Mouse (Mus musculus): ENCODE data around the gene Fnip2.

Fnip2 gene

GRCm38 (mm10) chr3:79433593-79433992 lies 134.0 kb downstream of the Fnip2 start:
- in situ Hi-C loops (cut with MboI; ENCODE audit: low sequenced_read_pairs) = no loop called here

GRCm38 (mm10) chr3:79425441-79425840 lies 142.2 kb downstream of the Fnip2 start:
- in situ Hi-C loops (cut with MboI; ENCODE audit: low sequenced_read_pairs) = no loop called here

GRCm38 (mm10) chr3:79418921-79419320 lies 148.7 kb downstream of the Fnip2 start:
- in situ Hi-C loops (cut with MboI; ENCODE audit: low sequenced_read_pairs) = no loop called here

- in situ Hi-C loops (cut with MboI; ENCODE audit: low sequenced_read_pairs) = no loop called here
Observed at GRCm38 (mm10) chr3:79416944-79417680, 150.5 kb downstream of the Fnip2 start.

GRCm38 (mm10) chr3:79415929-79416328 lies 151.7 kb downstream of the Fnip2 start:
- in situ Hi-C loops (cut with MboI; ENCODE audit: low sequenced_read_pairs) = no loop called here

GRCm38 (mm10) chr3:79415081-79415480 lies 152.5 kb downstream of the Fnip2 start:
- in situ Hi-C loops (cut with MboI; ENCODE audit: low sequenced_read_pairs) = no loop called here

- in situ Hi-C loops (cut with MboI; ENCODE audit: low sequenced_read_pairs) = no loop called here
Observed at GRCm38 (mm10) chr3:79413492-79413891, 154.1 kb downstream of the Fnip2 start.

- in situ Hi-C loops (cut with MboI; ENCODE audit: low sequenced_read_pairs) = no loop called here
Observed at GRCm38 (mm10) chr3:79411666-79412065, 155.9 kb downstream of the Fnip2 start.

GRCm38 (mm10) chr3:79410629-79410995 lies 157.0 kb downstream of the Fnip2 start:
- in situ Hi-C loops (cut with MboI; ENCODE audit: low sequenced_read_pairs) = no loop called here

GRCm38 (mm10) chr3:79409927-79410628 lies 157.5 kb downstream of the Fnip2 start:
- in situ Hi-C loops (cut with MboI; ENCODE audit: low sequenced_read_pairs) = no loop called here

- in situ Hi-C loops (cut with MboI; ENCODE audit: low sequenced_read_pairs) = no loop called here
Observed at GRCm38 (mm10) chr3:79408546-79408945, 159.1 kb downstream of the Fnip2 start.

Measured in CH12F3 (cell line).